Mouse (Mus musculus): ENCODE data around the gene Bst1. TPM values are rescaled to one million over a fixed set of nuclear protein-coding genes. Genes with fewer than 3 reads are reported as not detected.

Bst1 gene
- 1 to 10 TPM in 1 of 2 experiments, under 1 TPM in 1; 1.00 to 1.6 TPM for total RNA-seq (2021)
- long read RNA-seq, experiment 1, result 0 reads
- long read RNA-seq, experiment 2, result 0 reads

DNA sequence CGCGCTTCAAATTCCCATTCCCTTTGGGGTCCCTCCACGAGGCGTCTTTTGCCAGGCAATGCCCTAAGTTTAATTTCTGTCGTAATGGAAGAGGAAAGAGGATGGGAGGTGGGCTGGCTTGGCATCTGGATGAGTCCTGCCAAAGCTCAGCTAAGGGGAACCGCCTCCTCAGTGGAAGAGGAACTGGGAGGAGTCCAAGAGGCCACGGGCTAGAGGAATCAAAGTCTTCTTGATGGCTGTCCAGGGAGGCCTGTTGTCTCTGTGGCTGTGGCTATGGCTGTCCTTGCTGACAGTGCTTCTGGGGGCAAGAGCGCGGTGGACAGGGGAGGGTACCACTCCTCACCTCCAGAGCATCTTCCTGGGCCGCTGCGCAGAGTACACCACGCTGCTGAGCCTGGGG lies at the start of gene Bst1:
Bst1 (plus strand) TSS at position 191 of the 400 bp plus-strand sequence.
- no peak for DNase-seq

GRCm38 (mm10) chr5:43770618-43771354 lies 47.9 kb upstream of the Bst1 start:
- DNase-seq, result no peak

DNA sequence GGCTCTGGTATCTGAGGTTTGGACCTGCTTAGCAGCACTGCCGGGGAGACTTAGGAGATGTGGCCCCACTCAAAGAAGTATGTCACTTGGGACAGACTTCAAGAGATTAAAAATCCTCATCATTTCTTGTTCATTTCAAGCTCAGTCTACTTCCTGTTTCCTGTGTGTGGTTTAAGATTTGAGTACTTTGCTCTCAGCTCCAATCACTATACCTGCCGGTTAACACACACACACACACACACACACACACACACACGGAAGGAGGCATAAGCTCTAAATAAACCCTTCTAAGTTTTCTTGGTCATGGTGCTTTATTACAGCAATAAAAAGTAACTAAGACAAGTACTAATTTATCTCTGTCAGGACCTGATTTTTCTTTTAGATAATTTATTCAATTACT lies 47.1 kb upstream of the Bst1 start:
- no peak for DNase-seq

GRCm38 (mm10) chr5:43776407-43776806 lies 42.3 kb upstream of the Bst1 start:
- DNase-seq, result no peak

- no peak for DNase-seq
These were observed 41.7 kb upstream of the Bst1 start for GRCm38 (mm10) chr5:43776993-43777392.

GRCm38 (mm10) chr5:43778583-43778982 lies 40.1 kb upstream of the Bst1 start:
- no peak for DNase-seq

DNA sequence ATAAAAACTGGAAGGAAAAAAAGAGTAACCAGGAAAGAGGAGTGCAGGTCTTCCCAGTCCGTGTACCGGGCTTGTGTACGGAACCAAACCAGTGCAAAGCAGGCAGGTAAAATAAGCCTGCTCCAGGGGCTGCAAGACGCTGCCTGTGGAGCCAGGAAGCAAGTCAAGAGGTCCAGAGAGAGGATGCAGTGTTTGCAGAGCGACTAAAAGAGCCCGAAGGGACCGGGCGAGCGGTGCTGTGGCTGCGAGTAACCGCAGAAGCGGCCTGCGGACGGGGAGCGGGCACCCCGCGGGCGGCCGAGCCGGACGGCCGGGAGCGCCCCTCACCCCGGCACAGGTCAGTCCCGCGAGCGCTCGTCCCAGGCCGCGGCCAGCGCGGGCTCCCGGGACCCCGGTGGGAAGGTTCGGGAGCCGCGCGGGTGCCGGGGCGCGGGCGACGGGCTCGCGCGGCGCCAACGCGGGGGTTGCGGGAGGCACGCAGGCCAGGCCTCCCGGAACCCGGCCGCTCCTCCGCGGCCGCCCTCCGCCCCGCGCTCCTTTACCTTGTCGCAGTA lies 37.2 kb upstream of the Bst1 start:
- DNase-seq, result peak; percentile 63

GRCm38 (mm10) chr5:43781977-43782930 lies 36.4 kb upstream of the Bst1 start:
- DNase-seq, result peak; percentile 88

- no peak for DNase-seq
These were observed 34.7 kb upstream of the Bst1 start for GRCm38 (mm10) chr5:43783996-43784395.

DNA sequence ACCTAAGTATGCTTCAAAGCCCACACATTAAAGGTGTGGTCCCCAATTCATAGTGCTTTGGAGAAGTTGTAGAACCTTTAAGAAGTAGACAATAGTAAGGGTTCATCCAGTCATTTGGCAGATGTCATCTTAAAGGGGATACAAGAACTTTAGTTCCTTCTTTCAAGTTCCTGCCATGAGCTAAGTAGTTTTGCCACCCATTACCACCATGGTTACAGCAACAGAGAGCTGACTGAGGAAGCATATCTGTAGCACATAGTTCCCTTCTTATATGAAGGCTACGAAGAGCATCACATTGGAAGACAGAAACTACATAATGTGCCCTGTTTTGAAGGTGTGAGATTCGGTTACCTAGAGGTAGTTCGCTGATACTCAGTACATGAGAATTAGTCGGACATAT lies 32.1 kb upstream of the Bst1 start:
- no peak for DNase-seq

GRCm38 (mm10) chr5:43787976-43788752 lies 30.5 kb upstream of the Bst1 start:
- DNase-seq, result no peak

- DNase-seq, result no peak
These were observed 26.3 kb upstream of the Bst1 start for GRCm38 (mm10) chr5:43792354-43792753.

GRCm38 (mm10) chr5:43799530-43799929 lies 19.2 kb upstream of the Bst1 start:
- DNase-seq, result no peak

DNA sequence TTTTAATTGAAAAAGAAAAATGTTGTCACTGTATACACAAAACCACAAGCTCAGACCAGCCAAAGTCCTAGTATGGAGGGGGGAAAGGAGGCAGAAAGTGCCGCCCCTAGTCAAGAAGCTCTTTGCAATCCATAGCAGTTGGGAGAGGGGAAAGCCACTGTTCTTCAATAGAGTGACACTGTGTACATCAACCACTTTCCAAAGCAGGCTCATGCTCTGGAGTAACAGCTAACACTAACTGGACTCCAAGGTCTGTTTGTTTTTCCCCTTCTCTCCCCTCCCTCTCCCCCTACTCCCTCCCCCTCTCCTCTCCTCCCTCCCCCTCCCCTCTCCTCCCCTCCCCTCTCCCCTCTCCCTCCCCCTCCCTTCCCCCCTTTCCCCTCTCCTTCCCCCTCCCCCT lies 18.0 kb upstream of the Bst1 start:
- no peak for DNase-seq

- DNase-seq, result no peak
These were observed 17.4 kb upstream of the Bst1 start for GRCm38 (mm10) chr5:43801253-43801652.

DNA sequence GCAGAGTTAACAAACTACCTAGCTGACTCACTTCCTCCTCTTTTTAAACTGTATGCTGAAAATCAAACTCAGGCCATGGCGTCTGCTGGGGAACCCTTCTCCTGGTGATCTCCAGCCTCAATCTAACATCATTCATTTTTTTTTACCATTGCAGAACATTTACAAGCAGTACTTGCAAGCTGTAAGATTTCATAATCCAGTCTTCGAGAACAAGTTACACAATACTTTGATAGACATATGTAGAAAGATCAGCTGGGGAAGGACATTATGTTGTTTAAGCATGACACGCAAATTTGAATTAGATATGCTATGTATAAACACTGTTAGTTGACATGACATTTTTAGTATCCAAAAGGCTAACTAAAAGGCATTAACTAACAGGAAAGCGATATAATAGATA lies 16.9 kb upstream of the Bst1 start:
- no peak for DNase-seq

- no peak for DNase-seq
These were observed 13.3 kb upstream of the Bst1 start for GRCm38 (mm10) chr5:43805401-43805800.

DNA sequence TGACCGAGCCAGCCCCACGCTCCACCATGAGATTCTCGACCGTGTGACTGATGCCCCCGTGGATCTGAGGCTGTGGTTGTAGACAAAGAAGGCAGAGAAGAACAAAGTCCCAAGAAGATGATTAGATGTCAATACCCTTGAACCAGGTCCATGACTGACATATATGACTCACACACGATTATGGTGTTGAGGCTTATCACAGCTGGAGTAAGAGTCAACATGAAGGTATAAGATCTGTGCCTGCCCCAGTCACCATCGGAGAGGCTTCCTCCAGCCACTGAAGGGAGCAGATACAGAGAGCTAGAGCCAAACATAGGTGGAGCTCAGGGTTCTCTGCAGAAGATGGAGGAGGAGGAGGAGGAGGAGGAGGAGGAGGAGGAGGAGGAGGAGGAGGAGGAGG lies 12.3 kb upstream of the Bst1 start:
- no peak for DNase-seq

DNA sequence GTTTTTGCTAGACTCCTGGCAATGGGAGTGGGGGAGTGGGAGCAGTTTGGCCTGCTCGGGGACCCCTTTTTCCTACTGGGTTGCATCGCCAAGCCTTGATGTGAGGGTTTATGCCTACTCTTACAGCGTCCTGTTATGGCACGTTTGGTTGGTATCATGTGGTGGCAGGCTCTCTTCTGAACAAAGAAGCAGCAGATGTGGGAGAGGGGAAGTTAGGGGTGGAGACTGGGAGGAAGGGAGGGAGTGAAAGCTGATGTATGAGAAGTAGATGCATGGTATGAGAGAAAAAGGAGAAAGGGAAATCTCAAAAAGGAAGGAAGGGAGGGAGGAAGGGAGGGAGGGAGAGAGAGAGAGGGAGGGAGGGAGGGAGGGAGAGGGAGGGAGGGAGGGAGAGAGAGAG lies 11.8 kb upstream of the Bst1 start:
- DNase-seq, result no peak

- DNase-seq, result peak; percentile 90
These were observed 10.7 kb upstream of the Bst1 start for GRCm38 (mm10) chr5:43807744-43808696.

All from adrenal gland, postnatal 10 days (tissue).